Mouse (Mus musculus) heart, adult 2 months (tissue): ENCODE data around the gene Slc7a6. TPM values are rescaled to one million over a fixed set of nuclear protein-coding genes. Genes with fewer than 3 reads are reported as not detected.
A peak's percentile ranks its signal among the peaks of the same experiment; 100 is the strongest.

Experiments
- DNase-seq, 2 experiments: peaks; one replicate each; pipeline ENCODE4 v3.0.0; 2021
- H3K27ac ChIP-seq: fragments of 200-600 bp; 2 replicates; pipeline ENCODE4 v1.8.1; 2022
- H3K27me3 ChIP-seq: fragments of 200-500 bp; 2 replicates; pipeline ENCODE4 v1.6.1; 2012; ENCODE audit warnings: mild to moderate bottlenecking, low read length, inconsistent platforms, mixed read lengths; ENCODE audit not compliant: control insufficient read depth, insufficient read depth
- H3K36me3 ChIP-seq: fragments of 200-500 bp; 2 replicates; pipeline ENCODE4 v1.6.1; 2012; ENCODE audit warnings: low read length, inconsistent platforms; ENCODE audit not compliant: control insufficient read depth, insufficient read depth
- H3K4me1 ChIP-seq: fragments of 200-500 bp; 2 replicates; pipeline ENCODE4 v1.6.1; 2011; ENCODE audit warnings: low read length; ENCODE audit not compliant: control insufficient read depth, insufficient read depth
- H3K4me3 ChIP-seq: fragments of 200-600 bp; 2 replicates; pipeline ENCODE4 v1.8.1; 2022
- H3K79me2 ChIP-seq: fragments of 200-500 bp; replicated peaks from 2 replicates; pipeline ENCODE4 v1.6.1; 2012; ENCODE audit warnings: mild to moderate bottlenecking, inconsistent platforms, low read length, moderate library complexity, mixed read lengths; ENCODE audit not compliant: control insufficient read depth, insufficient read depth
- H3K9ac ChIP-seq: fragments of 200-500 bp; 2 replicates; pipeline ENCODE4 v1.6.1; 2012; ENCODE audit warnings: low read depth, mild to moderate bottlenecking, control low read depth, inconsistent platforms, low read length, mixed read lengths
- CTCF ChIP-seq: fragments of 200-600 bp; IDR thresholded peaks from 2 replicates; pipeline ENCODE4 v1.8.1; 2022; ENCODE audit warnings: antibody characterized with exemption, mild to moderate bottlenecking, moderate library complexity
- EP300 ChIP-seq: fragments of 200-500 bp; IDR thresholded peaks from 2 replicates; pipeline ENCODE4 v1.6.1; 2011; ENCODE audit warnings: low read depth, low read length, control low read depth; ENCODE audit not compliant: insufficient read depth
- POLR2A ChIP-seq: fragments of 200-500 bp; IDR thresholded peaks from 2 replicates; pipeline ENCODE4 v1.6.1; 2011; ENCODE audit warnings: mild to moderate bottlenecking, low read depth, low read length, control low read depth; ENCODE audit not compliant: insufficient read depth
- WGBS: fragments of 180-500 bp; shearing (Covaris S2); methylation state at CpG from one replicate; pipeline ENCODE4 v1.1.7; 2018; 5-methylcytosine and 5-hydroxymethylcytosine counted together
- intact Hi-C: fragments of 180-260 bp; cut with DNase I; formaldehyde crosslinking; loops from one replicate; pipeline ENCODE4 v1.15.1; 2025
- polyA plus RNA-seq: library from polyadenylated mRNA; depleted of rRNA; stranded (reverse); fragments of >200 nt; gene quantifications from 2 replicates; pipeline ENCODE4 v1.2.3, GENCODE M21; 2012
- total RNA-seq, 2 experiments: library from RNA; stranded (reverse); gene quantifications; 2 replicates each; pipeline ENCODE4 v1.2.3; 2021

Gene Slc7a6
- total and polyA plus RNA-seq, 3 experiments = 10.2 to 14.7 (median 10.8) TPM

GRCm38 (mm10) chr8:106178428-106178827, 9.8 kb downstream of the Slc7a6 start:
- no peak for TF ChIP-seq EP300
- no peak for TF ChIP-seq CTCF
- no peak for TF ChIP-seq POLR2A

GRCm38 (mm10) chr8:106185628-106186270, 17.1 kb downstream of the Slc7a6 start:
- intact Hi-C loops = no loop called here
- Histone ChIP-seq H3K27me3 (no peaks in the 10 kb centered on the region), H3K4me1 (peaks cover 4% of the 10 kb centered on the region), H3K79me2 (no peaks in the 10 kb centered on the region), H3K27ac (peak overlapping the region; percentile 21; the same call in 1 of the 2 replicates), H3K9ac (no peak overlapping the region), H3K36me3 (no peaks in the 10 kb centered on the region), H3K4me3 (no peak overlapping the region)
- WGBS = 67% methylated on average over 8 of the region's 8 CpGs
- peak; percentile 54 to 76 for DNase-seq
- TF ChIP-seq POLR2A = no peak
- TF ChIP-seq EP300 = peak; percentile 70; the same call in 1 of the 2 replicates

More at GRCm38 (mm10) chr8:106178428-106178827, 9.8 kb downstream of the Slc7a6 start:
- WGBS = 61% methylated on average over 2 of the region's 2 CpGs
- H3K27me3 ChIP-seq = no peaks in the 10 kb centered on the region
- H3K79me2 ChIP-seq = no peaks in the 10 kb centered on the region
- H3K4me1 ChIP-seq = no peaks in the 10 kb centered on the region
- no peak overlapping the region for H3K4me3 ChIP-seq
- intact Hi-C loops = no loop called here
- H3K27ac ChIP-seq = no peak overlapping the region
- DNase-seq = no peak
- no peaks in the 10 kb centered on the region for H3K36me3 ChIP-seq
- no peak overlapping the region for H3K9ac ChIP-seq

GRCm38 (mm10) chr8:106186394-106186793, 17.7 kb downstream of the Slc7a6 start:
- TF ChIP-seq POLR2A = no peak
- no peak for TF ChIP-seq CTCF
- TF ChIP-seq EP300 = no peak
- H3K36me3 ChIP-seq = no peaks in the 10 kb centered on the region
- H3K9ac ChIP-seq = no peak overlapping the region
- H3K27me3 ChIP-seq = no peaks in the 10 kb centered on the region
- H3K4me1 ChIP-seq = peaks cover 4% of the 10 kb centered on the region
- WGBS = 90% methylated on average over 3 of the region's 3 CpGs
- no peak overlapping the region for H3K27ac ChIP-seq
- no peak overlapping the region for H3K4me3 ChIP-seq
- DNase-seq = no peak
- no peaks in the 10 kb centered on the region for H3K79me2 ChIP-seq
- intact Hi-C loops = no loop called here

- Histone ChIP-seq H3K4me3 (no peak overlapping the region), H3K36me3 (no peaks in the 10 kb centered on the region), H3K4me1 (peaks cover 4% of the 10 kb centered on the region), H3K79me2 (no peaks in the 10 kb centered on the region), H3K27ac (no peak overlapping the region), H3K9ac (no peak overlapping the region), H3K27me3 (no peaks in the 10 kb centered on the region)
- no peak for TF ChIP-seq EP300
- no peak for TF ChIP-seq CTCF
- TF ChIP-seq POLR2A = no peak
- 89% methylated on average over 4 of the region's 4 CpGs for WGBS
- DNase-seq = no peak
- intact Hi-C loops = no loop called here
These were observed 20.5 kb downstream of the Slc7a6 start for GRCm38 (mm10) chr8:106189162-106189561.

GRCm38 (mm10) chr8:106191639-106192038, 23.0 kb downstream of the Slc7a6 start:
- 63% methylated on average over 5 of the region's 5 CpGs for WGBS
- Histone ChIP-seq H3K27ac (no peak overlapping the region), H3K79me2 (no peaks in the 10 kb centered on the region), H3K4me1 (no peaks in the 10 kb centered on the region), H3K27me3 (no peaks in the 10 kb centered on the region), H3K9ac (no peak overlapping the region), H3K4me3 (no peak overlapping the region), H3K36me3 (no peaks in the 10 kb centered on the region)
- peak in 1 of 2 experiments; percentile 16 for DNase-seq
- intact Hi-C loops = no loop called here
- no peak for TF ChIP-seq EP300
- TF ChIP-seq POLR2A = no peak
- TF ChIP-seq CTCF = no peak

GRCm38 (mm10) chr8:106193162-106193561, 24.5 kb downstream of the Slc7a6 start:
- 46% methylated on average over 6 of the region's 6 CpGs for WGBS
- Histone ChIP-seq H3K79me2 (no peaks in the 10 kb centered on the region), H3K27me3 (no peaks in the 10 kb centered on the region), H3K4me3 (no peak overlapping the region), H3K27ac (no peak overlapping the region), H3K36me3 (no peaks in the 10 kb centered on the region), H3K9ac (no peak overlapping the region), H3K4me1 (no peaks in the 10 kb centered on the region)
- TF ChIP-seq CTCF = no peak
- no peak for TF ChIP-seq EP300
- no peak for TF ChIP-seq POLR2A
- intact Hi-C loops = no loop called here
- no peak for DNase-seq
